10 mouse cellular contexts compared by ENCODE assay signal in genomic region chr11:85380046-85380445, GRCm38 (mm10).
"Had no signal": no experiment of that assay in that cellular context is flagged by ENCODE, and none has a peak within 500 bp of the region (broad histone marks: within the 10 kb centered on the region; RNA-seq: fewer than 3 reads in every experiment).

No protein-coding gene starts in this region.

- H3K27me3 ChIP-seq: limb, embryonic 15.5 days; liver, embryonic 12.5 days; lung, embryonic 15.5 days; midbrain, embryonic 15.5 days had no signal

- H3K4me1 ChIP-seq: liver, embryonic 12.5 days; midbrain, embryonic 15.5 days had no signal

- ATAC-seq: liver, embryonic 12.5 days; midbrain, embryonic 15.5 days had no signal

- H3K4me3 ChIP-seq: limb, embryonic 15.5 days; liver, embryonic 12.5 days; lung, embryonic 15.5 days; midbrain, embryonic 15.5 days had no signal

- DNase-seq: kidney, adult 8-10 months; kidney, postnatal 36 days; lung, postnatal 4 days; right cerebral cortex, postnatal 14 days; thymus, postnatal 4 days had no signal

- H3K4me2 ChIP-seq: limb, embryonic 15.5 days; liver, embryonic 12.5 days; lung, embryonic 15.5 days; midbrain, embryonic 11.5 days; midbrain, embryonic 15.5 days had no signal

- H3K9me3 ChIP-seq: limb, embryonic 15.5 days; liver, embryonic 12.5 days; lung, embryonic 15.5 days; midbrain, embryonic 15.5 days had no signal

- H3K9ac ChIP-seq: limb, embryonic 15.5 days; liver, embryonic 12.5 days; lung, embryonic 15.5 days; midbrain, embryonic 15.5 days had no signal

- H3K36me3 ChIP-seq: liver, embryonic 12.5 days; lung, embryonic 15.5 days; midbrain, embryonic 15.5 days had no signal

- H3K27ac ChIP-seq: limb, embryonic 15.5 days; liver, embryonic 12.5 days; lung, embryonic 15.5 days; midbrain, embryonic 15.5 days had no signal
